Mouse (Mus musculus): ENCODE data around the gene Saa4. TPM values are rescaled to one million over a fixed set of nuclear protein-coding genes. Genes with fewer than 3 reads are reported as not detected.
A peak's percentile ranks its signal among the peaks of the same experiment; 100 is the strongest.
"Not testable (repeated sequence)": the region's sequence is repeated elsewhere in the genome, so short reads cannot be mapped to it uniquely, and the experiment has no call there.

Saa4 gene
- polyA plus RNA-seq, 1 experiment from 2014 or later = not detected

DNA sequence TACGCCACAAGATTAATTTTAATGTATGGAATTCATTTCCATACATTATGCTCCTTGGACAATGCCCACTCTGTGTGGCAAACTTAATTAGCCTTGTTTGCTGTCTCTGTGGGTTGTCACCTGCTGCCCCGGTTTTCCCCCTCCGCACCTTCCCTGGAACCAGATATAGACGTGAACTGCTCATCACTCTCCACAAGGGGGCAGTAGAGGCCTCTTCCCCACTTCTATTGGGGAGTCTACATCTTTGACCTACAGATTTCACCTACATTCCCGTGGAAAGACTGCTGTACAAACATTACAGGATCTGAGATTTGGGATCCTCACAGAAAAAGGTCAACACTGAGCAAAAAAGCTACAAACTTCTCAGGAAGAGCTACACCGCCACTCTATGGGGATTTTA lies 17.9 kb downstream of the Saa4 start:
- Histone ChIP-seq H3K4me3 (no peak overlapping the region), H3K4me1 (peaks cover 3% of the 10 kb centered on the region), H3K36me3 (no peaks in the 10 kb centered on the region), H3K27ac (replicated peaks) (no peak overlapping the region), H3K9ac (no peak overlapping the region), H3K27me3 (replicated peaks) (peaks cover 15% of the 10 kb centered on the region; the same call in 1 of the 2 replicates), H3K4me2 (no peak overlapping the region), H3K9me3 (no peaks in the 10 kb centered on the region)
- no peak for ATAC-seq (ENCODE audit: extremely low read depth, insufficient number of reproducible peaks, low FRiP score, low TSS enrichment)
- WGBS = 27% methylated on average over 6 of the region's 6 CpGs

DNA sequence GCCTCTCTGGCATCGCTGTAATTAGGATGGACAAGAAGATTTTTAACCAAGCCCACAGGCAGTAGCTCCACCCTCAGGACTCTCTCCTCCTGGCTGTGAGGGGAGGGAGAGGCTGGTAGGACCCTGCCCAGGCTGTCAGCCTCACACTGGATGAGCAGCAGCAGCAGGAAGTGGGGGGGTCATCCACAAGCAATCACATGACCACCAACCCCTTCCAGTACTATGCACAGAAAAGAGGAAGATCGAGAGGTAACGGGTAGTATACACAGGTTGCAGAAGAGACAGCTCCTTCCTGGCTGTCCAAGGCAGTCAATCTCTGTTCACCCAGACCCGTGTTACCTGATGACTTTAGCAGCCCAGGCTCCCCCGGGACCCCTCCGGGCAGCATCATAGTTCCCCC lies 20.2 kb downstream of the Saa4 start:
- Histone ChIP-seq H3K4me2 (no peak overlapping the region), H3K27me3 (replicated peaks) (peaks cover 6% of the 10 kb centered on the region; the same call in 1 of the 2 replicates), H3K4me3 (no peak overlapping the region), H3K9me3 (no peaks in the 10 kb centered on the region), H3K4me1 (peaks cover 10% of the 10 kb centered on the region), H3K27ac (replicated peaks) (no peak overlapping the region), H3K9ac (no peak overlapping the region), H3K36me3 (peaks cover 11% of the 10 kb centered on the region)
- no peak for ATAC-seq (ENCODE audit: extremely low read depth, insufficient number of reproducible peaks, low FRiP score, low TSS enrichment)
- WGBS = 64% methylated on average over 6 of the region's 6 CpGs

DNA sequence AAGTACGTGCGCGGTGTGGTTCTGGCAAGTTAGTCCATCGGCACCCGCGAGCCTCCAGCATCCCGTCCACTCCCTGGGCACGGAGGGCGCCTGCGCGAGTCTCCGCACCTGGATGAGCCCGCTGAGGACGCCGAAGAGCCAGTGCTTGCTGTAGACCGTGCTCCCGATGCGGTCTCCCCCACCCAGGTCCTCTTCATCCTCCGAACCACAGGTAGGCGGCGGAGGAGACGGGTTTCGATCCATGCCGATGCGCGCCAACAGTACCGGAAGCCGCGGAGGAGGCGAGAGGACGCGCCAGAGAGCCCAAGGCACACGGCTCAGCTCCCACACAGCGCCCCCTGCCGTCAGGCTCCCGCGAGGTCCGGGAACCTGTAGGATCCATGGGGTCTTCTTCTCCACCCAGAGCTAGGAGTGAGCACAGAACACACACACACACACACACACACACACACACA lies 22.0 kb downstream of the Saa4 start, which contains the start of gene Saal1:
Saal1 (minus strand) TSS at position 291 of the 455 bp plus-strand sequence.
- peak; percentile 81 for ATAC-seq (ENCODE audit: extremely low read depth, insufficient number of reproducible peaks, low FRiP score, low TSS enrichment)
- peak within 1 kb of the TSS; percentile 75 for H3K4me2 ChIP-seq
- H3K27me3 ChIP-seq (replicated peaks) = peaks cover 6% of the 10 kb centered on the region; the same call in 1 of the 2 replicates
- WGBS = under 1% methylated on average over 38 of the region's 38 CpGs
- peak within 1 kb of the TSS; percentile 63 for H3K27ac ChIP-seq (replicated peaks)
- peaks cover 29% of the 10 kb centered on the region for H3K36me3 ChIP-seq
- H3K4me1 ChIP-seq = peaks cover 10% of the 10 kb centered on the region
- peak within 1 kb of the TSS; percentile 95 for H3K9ac ChIP-seq
- no peaks in the 10 kb centered on the region for H3K9me3 ChIP-seq
- H3K4me3 ChIP-seq = peak within 1 kb of the TSS; percentile 91

DNA sequence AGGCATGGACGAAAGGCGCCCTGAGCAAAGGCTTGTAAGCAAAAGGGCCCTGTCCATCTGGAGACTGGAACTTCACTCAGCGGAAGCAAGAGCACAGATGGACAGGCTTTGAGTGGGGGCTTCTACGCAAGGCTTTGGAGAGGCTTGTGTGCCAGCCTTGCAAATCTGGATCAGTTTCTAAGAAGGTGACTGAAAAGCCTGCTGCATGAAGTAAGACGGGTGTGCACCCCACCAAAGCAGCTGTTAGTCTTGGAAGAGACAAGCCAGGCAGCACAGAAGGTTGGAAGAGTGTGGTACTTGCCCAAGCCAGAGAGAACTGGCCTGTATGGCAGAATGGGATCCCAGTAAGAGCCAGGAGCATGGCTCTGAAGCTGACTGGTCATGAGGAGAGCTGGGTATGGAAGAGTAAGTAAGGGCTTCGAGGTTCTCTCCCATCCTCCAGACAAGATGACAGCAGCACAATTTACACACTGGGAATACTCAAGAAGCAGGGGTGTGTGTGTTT lies 31.8 kb downstream of the Saa4 start:
- WGBS = 90% methylated on average over 6 of the region's 6 CpGs
- H3K9me3 ChIP-seq = no peaks in the 10 kb centered on the region
- no peak overlapping the region for H3K4me2 ChIP-seq
- no peak overlapping the region for H3K9ac ChIP-seq
- H3K36me3 ChIP-seq = peaks cover 94% of the 10 kb centered on the region
- H3K27ac ChIP-seq (replicated peaks) = no peak overlapping the region
- H3K4me3 ChIP-seq = no peak overlapping the region
- no peak for ATAC-seq (ENCODE audit: extremely low read depth, insufficient number of reproducible peaks, low FRiP score, low TSS enrichment)
- H3K4me1 ChIP-seq = 0 out of 2 replicates have a peak, but pooled peaks cover 4% of the 10 kb centered on the region
- H3K27me3 ChIP-seq (replicated peaks) = no peaks in the 10 kb centered on the region

DNA sequence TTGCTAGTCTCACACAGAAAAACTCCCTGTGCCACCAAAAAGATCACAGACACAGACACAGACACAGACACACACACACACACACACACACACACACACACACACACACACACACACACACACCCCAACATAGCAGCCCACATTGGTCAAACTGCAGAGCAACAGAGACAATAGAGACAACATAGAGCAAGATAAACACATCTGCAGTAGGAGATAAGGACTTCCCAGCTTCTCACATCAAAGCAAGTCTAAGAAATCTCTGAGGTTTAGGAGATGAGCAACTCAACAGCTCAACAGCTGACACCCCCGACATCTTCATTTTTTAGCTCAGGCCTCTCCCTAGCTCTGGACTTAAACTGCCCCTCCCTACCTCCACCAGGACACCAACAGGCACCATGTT lies 35.6 kb downstream of the Saa4 start:
- Histone ChIP-seq H3K27me3 (replicated peaks) (no peaks in the 10 kb centered on the region), H3K4me1 (no peaks in the 10 kb centered on the region), H3K27ac (replicated peaks) (no peak overlapping the region), H3K4me2 (no peak overlapping the region), H3K9ac (no peak overlapping the region), H3K36me3 (peaks cover 86% of the 10 kb centered on the region), H3K4me3 (no peak overlapping the region), H3K9me3 (no peaks in the 10 kb centered on the region)
- no peak for ATAC-seq (ENCODE audit: extremely low read depth, insufficient number of reproducible peaks, low FRiP score, low TSS enrichment)
- whole genome bisulfite sequencing = 39% methylated on average over 1 of the region's 1 CpGs

DNA sequence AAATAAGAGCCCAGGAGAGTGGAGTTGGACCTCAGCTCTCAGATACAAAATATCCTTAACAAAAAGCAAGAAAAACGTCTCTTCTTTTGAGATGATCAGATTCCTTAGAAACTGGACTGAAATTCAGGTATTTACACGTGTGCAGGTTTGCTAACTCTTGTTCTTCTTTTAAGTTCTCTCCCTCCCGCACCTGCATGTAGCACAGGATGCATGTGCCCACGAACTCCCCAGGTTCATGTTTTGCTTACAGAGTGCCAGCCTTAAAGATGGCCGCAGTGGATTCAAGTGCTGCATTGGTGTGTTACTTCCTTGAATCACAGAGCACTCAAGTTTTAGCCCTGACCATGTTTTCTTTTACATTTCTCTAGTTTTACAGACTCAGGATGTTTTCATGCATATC lies 45.6 kb downstream of the Saa4 start:
- ATAC-seq (ENCODE audit: extremely low read depth, insufficient number of reproducible peaks, low FRiP score, low TSS enrichment) = no peak
- Histone ChIP-seq H3K4me2 (no peak overlapping the region), H3K9me3 (no peaks in the 10 kb centered on the region), H3K36me3 (peaks cover 44% of the 10 kb centered on the region), H3K27ac (replicated peaks) (no peak overlapping the region), H3K9ac (no peak overlapping the region), H3K4me1 (no peaks in the 10 kb centered on the region), H3K4me3 (no peak overlapping the region), H3K27me3 (replicated peaks) (no peaks in the 10 kb centered on the region)
- 77% methylated on average over 5 of the region's 5 CpGs for WGBS

DNA sequence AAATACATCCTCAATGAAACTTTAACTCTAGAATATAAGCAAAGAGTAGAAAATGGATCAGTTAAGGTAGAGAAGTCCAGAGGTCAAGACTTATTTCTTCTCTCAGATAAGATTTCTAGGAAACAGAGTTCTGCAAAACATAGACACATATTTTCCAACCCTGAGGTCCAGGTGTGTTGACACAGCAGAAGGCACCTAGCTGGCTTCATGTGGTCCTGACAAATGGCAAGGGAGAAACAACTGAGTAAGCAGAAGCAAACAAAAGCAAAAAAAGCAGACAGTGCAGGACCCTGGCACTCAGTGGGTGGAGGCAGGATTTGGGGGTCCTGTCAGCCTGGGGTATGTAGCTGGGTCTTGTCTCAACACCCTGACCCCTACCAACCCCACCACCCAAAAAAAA lies 51.7 kb downstream of the Saa4 start:
- Histone ChIP-seq H3K9me3 (no peaks in the 10 kb centered on the region), H3K9ac (no peak overlapping the region), H3K4me1 (no peaks in the 10 kb centered on the region), H3K36me3 (no peaks in the 10 kb centered on the region), H3K4me2 (no peak overlapping the region), H3K4me3 (no peak overlapping the region), H3K27me3 (replicated peaks) (no peaks in the 10 kb centered on the region), H3K27ac (replicated peaks) (no peak overlapping the region)
- ATAC-seq (ENCODE audit: extremely low read depth, insufficient number of reproducible peaks, low FRiP score, low TSS enrichment) = no peak

DNA sequence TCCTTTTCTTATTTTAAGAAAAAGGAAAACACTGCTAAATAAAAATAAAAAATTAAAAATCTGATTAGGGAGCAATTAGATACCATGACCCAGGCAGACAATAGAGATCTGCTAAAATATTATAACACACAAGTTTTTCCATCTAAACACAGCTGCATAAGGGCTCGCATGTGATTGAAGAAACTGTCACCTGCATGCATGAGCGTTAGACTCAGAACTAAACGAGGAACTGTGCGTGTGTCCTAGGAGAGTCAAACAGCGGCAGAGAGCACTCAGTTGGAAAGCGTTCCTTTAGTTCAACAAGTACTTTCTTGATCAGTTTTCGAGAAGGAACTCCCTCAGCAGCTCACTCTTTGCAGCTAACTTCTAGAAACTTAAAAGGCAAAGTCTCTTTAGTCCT lies 53.4 kb downstream of the Saa4 start:
- H3K36me3 ChIP-seq; H3K9me3 ChIP-seq; H3K27me3 ChIP-seq (replicated peaks); H3K4me2 ChIP-seq; H3K4me1 ChIP-seq; ATAC-seq (ENCODE audit: extremely low read depth, insufficient number of reproducible peaks, low FRiP score, low TSS enrichment); H3K4me3 ChIP-seq; H3K9ac ChIP-seq; H3K27ac ChIP-seq (replicated peaks): not testable (repeated sequence)
- 78% methylated on average over 7 of the region's 7 CpGs for WGBS

DNA sequence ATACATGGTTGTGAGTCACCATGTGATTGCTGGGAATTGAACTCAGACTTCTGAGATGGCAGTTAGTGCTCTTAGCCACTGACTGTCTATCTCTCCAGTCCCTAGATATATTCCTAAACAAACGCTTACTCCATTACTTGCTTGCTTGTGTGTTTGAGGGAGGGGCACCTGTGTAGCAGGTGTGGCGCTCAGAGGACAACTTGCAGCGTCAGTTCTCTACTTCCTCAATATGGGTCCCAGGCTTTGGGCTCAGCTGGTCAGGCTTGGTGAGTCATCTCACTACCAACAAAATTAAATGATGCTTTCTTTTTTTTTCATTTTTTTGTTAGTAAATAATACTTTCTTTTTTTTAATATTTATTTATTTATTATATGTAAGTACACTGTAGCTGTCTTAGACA lies 54.0 kb downstream of the Saa4 start:
- no peak overlapping the region for H3K27ac ChIP-seq (replicated peaks)
- no peak overlapping the region for H3K4me3 ChIP-seq
- ATAC-seq (ENCODE audit: extremely low read depth, insufficient number of reproducible peaks, low FRiP score, low TSS enrichment) = no peak
- 0 out of 2 replicates have a peak, but pooled peaks cover 3% of the 10 kb centered on the region for H3K9me3 ChIP-seq
- H3K36me3 ChIP-seq = no peaks in the 10 kb centered on the region
- 83% methylated on average over 3 of the region's 3 CpGs for WGBS
- H3K4me2 ChIP-seq = no peak overlapping the region
- no peaks in the 10 kb centered on the region for H3K4me1 ChIP-seq
- no peaks in the 10 kb centered on the region for H3K27me3 ChIP-seq (replicated peaks)
- H3K9ac ChIP-seq = no peak overlapping the region

Other genes with a start within 250 kb of the Saa4 start
- 11.9 and 12.2 TPM in 2 replicates for gene Sergef, start 92.8 kb downstream of the Saa4 start, polyA plus RNA-seq (2015; fragmentation: Nextera tagmentation; extraction: Ambion mirVana)
- gene Tph1, start 60.1 kb downstream of the Saa4 start, polyA plus RNA-seq (2015; fragmentation: Nextera tagmentation; extraction: Ambion mirVana) = 0.13 TPM in 1 of 2 replicates, not detected in the other
- 14.7 and 15.9 TPM in 2 replicates for gene Saal1, start 21.9 kb downstream of the Saa4 start, polyA plus RNA-seq (2015; fragmentation: Nextera tagmentation; extraction: Ambion mirVana)
- 0.15 TPM in 1 of 2 replicates, not detected in the other for gene Saa3, start 16.9 kb downstream of the Saa4 start, polyA plus RNA-seq (2015; fragmentation: Nextera tagmentation; extraction: Ambion mirVana)
- gene Saa1, start 10.4 kb upstream of the Saa4 start, polyA plus RNA-seq (2015; fragmentation: Nextera tagmentation; extraction: Ambion mirVana) = not detected in 2 replicates
- not detected in 2 replicates for gene Saa2, start 19.2 kb upstream of the Saa4 start, polyA plus RNA-seq (2015; fragmentation: Nextera tagmentation; extraction: Ambion mirVana)
- gene Hps5, start 63.5 kb upstream of the Saa4 start, polyA plus RNA-seq (2015; fragmentation: Nextera tagmentation; extraction: Ambion mirVana) = 9.7 and 10.8 TPM in 2 replicates
- gene Gtf2h1, start 63.5 kb upstream of the Saa4 start, polyA plus RNA-seq (2015; fragmentation: Nextera tagmentation; extraction: Ambion mirVana) = 28.5 and 29.7 TPM in 2 replicates
- 2,723 and 3,293 TPM in 2 replicates for gene Ldha, start 108.9 kb upstream of the Saa4 start, polyA plus RNA-seq (2015; fragmentation: Nextera tagmentation; extraction: Ambion mirVana)
- gene Ldhc, start 128.6 kb upstream of the Saa4 start, polyA plus RNA-seq (2015; fragmentation: Nextera tagmentation; extraction: Ambion mirVana) = not detected in 2 replicates
- gene Tsg101, start 187.4 kb upstream of the Saa4 start, polyA plus RNA-seq (2015; fragmentation: Nextera tagmentation; extraction: Ambion mirVana) = 165 and 182 TPM in 2 replicates
- 7.5 and 8.0 TPM in 2 replicates for gene Uevld, start 225.9 kb upstream of the Saa4 start, polyA plus RNA-seq (2015; fragmentation: Nextera tagmentation; extraction: Ambion mirVana)